Mouse (Mus musculus): ENCODE results near the gene Smpdl3b.
"Not testable (repeated sequence)": the region's sequence is repeated elsewhere in the genome, so short reads cannot be mapped to it uniquely, and the experiment has no call there.

The Smpdl3b gene

GRCm38 (mm10) chr4:132756974-132757373 lies at the start of gene Smpdl3b:
Gene Smpdl3b, minus strand, starts transcription at chr4:132757252.
- in situ Hi-C loops (cut with MboI; ENCODE audit: unreplicated experiment in 2 of 2) = no loop called here

DNA sequence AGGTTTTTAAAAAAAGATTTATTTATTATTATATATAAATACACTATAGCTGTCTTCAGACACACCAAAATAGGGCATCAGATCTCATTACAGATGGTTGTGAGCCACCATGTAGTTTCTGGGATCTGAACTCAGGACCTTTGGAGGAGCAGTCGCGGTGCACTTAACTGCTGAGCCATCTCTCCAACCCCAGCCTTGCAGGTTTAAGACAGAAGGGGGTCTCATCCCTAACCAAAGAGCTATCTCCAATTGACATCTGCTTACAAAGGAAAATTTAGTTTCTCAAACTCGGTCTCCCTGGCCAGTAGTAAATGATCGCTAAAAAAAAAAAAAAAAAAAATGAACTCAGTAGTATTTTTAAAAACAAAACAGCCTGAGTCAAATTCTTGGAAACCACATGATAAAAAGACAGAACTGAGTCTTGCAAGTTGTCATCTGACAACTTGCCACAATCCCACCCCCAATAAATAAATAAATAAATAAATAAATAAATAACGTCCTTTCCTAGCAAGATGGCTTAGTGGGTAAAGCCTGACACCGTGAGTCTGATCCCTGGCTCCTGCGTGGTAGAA lies 49.7 kb upstream of the Smpdl3b start:
- in situ Hi-C loops (cut with MboI; ENCODE audit: unreplicated experiment in 2 of 2) = no loop called here

DNA sequence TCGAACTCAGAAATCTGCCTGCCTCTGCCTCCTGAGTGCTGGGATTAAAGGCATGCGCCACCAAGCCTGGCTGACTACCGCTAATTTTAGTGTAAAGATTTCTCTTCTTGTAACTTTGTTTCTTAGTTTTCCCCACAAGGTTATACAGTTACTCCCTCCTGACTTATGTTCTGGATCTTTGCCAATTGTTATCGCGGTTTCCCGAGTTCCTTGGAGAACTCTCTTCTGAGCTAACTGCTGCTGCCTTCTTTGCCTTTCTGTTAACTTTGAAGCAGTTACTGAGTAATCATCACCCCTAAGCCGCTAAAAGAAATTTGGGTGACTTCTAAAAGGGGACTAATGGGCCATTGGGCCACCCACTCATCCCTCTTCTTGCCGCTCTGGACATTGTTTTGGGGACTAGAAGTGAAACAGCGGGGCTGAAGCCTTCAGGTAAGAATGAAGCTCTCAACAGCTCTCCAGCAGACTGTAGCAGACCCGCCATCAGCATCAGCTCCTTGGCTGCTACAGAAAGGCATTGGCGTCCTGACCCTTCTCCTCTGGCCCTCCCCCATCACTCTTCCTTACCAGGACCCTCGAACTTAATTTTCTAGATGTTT lies 48.6 kb upstream of the Smpdl3b start:
- in situ Hi-C loops (cut with MboI; ENCODE audit: unreplicated experiment in 2 of 2) = no loop called here

DNA sequence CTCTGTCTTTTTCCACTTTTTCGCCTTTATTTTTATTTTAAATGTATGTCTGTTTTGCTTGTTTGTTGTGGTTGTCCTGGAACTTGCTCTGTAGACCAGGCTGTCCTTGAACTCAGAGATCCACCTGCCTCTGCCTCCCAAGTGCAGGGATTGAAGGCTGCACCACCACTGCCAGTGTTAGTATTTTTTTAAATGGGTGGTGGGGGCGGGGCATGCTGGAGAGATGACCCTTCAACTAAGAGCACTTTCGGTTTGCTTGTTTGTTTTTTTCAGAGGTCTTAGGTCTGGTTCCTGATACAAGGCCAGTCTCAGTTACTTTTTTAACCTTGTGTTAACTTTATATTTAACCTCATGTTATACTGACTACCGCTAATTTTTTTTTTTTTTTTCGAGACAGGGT lies 48.1 kb upstream of the Smpdl3b start:
- in situ Hi-C loops (cut with MboI; ENCODE audit: unreplicated experiment in 2 of 2) = no loop called here

DNA sequence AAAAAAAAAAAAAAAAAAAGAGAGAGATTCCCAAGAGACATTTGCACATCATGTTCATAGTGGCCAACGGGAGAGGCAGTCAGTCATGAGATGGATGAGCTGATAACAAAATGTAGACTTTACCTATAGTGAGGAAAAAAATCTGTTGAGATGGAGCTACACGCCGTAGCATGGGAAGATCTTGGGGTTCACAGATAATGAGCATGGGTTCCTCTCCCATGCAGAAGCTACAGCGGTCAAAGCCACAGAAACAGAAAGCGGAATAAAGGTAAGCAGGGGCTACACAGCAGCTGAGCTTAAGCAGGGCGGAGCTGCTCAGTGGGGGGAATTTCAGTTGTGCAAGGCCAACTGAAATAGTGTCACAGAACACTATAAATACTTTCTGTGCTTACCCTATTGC lies 47.3 kb upstream of the Smpdl3b start:
- in situ Hi-C loops (cut with MboI; ENCODE audit: unreplicated experiment in 2 of 2) = no loop called here

DNA sequence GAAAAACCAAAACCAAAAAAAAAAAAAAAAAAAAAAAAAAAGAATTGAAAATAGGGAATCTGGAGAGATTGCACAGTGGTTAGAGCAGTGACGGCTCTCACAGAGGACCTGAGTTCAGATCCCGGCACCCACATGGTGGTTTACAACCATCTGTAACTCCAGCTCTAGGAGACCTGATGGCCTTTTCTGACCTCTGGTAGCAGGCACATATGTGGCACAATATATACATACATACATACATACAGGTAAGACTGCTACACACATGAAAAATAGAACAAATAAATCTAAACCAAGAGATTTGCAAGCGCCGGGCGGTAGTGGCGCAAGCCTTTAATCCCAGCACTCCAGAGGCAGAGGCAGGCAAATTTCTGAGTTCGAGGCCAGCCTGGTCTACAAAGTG lies 46.8 kb upstream of the Smpdl3b start:
- in situ Hi-C loops (cut with MboI; ENCODE audit: unreplicated experiment in 2 of 2) = no loop called here

DNA sequence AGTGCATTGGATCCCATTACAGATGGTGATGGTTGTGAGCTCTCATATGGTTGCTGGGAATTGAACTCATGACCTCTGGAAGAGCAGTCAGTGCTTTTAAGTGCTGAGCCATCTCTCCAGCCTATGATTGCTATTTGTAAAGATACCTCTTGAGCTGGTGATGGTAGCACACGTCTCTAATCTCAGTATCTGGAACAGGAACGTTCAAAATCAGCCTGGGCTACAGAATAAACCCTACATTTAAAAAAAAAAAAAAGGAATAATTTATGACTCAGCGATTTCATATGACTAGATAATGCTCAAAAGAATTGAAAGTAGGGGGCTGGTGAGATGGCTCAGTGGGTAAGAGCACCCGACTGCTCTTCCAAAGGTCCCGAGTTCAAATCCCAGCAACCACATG lies 46.2 kb upstream of the Smpdl3b start:
- in situ Hi-C loops (cut with MboI; ENCODE audit: unreplicated experiment in 2 of 2) = no loop called here

DNA sequence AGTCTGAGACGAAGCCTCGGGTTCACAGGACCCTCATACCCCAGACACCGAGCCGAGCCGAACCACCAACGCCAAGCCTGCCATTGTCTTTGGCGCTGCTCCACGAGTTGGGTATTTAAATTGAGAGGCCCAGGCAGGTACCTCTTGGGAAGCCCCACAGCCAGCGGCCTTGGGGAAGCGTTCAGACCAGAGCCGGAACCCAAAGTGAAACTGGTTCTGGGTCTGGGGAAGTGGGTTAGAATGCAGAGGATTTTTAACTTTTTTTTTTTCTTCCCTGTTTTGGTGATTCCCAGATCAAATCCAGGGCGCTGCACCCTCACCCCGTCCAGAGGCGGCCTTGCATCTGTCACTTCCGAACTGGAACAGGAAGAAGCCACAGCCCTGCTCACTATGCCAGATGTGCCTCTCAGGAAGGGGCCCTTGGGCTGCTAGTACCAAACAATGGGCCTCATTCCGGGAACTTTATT lies 45.2 kb upstream of the Smpdl3b start:
- in situ Hi-C loops (cut with MboI; ENCODE audit: unreplicated experiment in 2 of 2) = no loop called here

DNA sequence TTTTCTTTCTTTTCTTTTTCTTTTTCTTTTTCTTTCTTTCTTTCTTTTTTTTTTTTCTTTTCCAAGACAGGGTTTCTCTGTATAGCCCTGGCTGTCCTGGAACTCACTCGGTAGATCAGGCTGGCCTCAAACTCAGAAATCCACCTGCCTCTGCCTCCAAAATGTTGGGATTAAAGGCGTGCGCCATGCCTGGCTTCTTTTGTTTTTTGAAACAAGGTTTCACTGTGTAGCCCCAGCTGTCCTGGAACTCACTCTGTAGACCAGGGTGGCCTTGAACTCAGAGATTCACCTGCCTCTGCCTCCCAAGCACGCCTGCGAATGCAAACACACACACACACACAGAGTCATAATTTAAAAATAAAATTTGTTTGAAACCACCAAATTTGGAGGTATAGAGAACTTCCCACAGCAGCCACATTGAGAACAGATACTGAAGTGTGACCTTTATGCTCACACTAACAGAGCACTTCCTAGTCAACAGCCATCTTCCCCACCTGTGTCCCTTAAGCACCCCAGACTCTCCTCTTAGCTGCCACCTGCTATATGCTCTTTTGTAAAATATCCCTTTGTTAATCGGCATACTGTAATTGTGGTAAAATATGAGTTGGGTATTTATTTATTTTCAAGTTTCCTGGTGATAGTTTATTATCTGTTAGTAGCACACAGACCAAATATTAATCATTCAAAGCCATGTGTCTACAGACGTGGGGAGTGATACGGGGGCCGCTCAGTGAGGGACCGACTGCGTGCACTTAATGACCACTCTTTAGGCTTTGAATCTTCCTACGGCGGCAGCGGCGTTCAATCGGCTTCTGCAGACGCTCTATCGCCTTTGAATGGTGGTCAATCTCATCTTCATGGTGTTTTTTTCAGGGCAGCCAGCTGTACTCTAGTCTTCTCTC lies 44.4 kb upstream of the Smpdl3b start:
- in situ Hi-C loops (cut with MboI; ENCODE audit: unreplicated experiment in 2 of 2) = no loop called here

DNA sequence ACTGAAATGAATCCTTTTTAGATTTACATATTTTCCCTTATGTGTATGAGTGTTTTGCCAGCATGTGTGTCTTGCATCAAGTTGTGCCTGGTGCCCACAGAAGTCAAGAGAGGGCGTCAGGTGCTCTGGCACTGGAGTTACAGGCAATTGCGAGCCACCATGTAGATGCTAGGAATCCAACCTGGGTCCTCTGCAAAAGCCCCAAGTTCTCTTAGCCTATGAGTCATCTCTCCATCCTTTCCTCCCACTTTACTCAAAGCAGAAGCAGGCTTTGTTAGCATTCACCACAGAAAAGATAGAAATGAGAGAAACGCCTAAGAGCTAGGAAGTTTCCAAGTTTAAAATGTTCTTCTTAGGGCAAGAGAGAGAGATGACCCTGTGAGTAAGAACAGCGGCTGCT lies 42.8 kb upstream of the Smpdl3b start:
- in situ Hi-C loops (cut with MboI; ENCODE audit: unreplicated experiment in 2 of 2) = no loop called here

DNA sequence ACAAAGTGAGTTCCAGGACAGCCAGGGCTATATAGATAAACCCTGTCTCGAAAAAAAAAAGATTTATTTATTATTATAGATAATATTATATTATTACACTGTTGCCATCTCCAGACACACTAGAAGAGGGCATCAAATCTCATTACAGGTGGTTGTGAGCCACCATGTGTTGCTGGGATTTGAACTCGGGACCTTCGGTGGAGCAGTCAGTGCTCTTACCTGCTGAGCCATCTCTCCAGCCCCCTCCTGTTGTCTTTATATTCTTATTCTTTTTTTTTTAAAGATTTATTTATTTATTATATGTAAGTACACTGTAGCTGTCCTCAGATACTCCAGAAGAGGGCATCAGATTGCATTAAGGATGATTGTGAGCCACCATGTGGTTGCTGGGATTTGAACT lies 41.6 kb upstream of the Smpdl3b start:
- in situ Hi-C loops (cut with MboI; ENCODE audit: unreplicated experiment in 2 of 2) = not testable (repeated sequence)

DNA sequence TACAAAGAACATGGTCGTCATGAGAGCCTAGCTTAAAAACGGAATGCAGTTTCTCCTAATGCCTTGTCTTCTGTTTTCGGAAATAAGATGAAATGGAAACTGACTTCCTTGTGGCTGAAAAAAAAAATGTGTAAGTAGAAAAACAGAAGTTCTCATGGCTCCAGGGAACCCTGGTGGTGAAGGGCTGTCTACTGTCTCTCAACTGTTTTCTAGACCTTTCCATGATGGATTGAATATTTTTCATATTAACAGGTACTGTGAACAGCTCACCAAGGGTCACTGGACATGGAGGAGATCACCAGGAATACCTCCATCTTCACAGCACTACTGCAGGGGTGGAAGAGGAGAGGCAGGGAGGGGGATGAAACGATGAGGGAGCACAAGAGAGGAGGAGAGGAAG lies 41.0 kb upstream of the Smpdl3b start:
- in situ Hi-C loops (cut with MboI; ENCODE audit: unreplicated experiment in 2 of 2) = no loop called here

GRCm38 (mm10) chr4:132797461-132797860 lies 40.4 kb upstream of the Smpdl3b start:
- in situ Hi-C loops (cut with MboI; ENCODE audit: unreplicated experiment in 2 of 2) = no loop called here

DNA sequence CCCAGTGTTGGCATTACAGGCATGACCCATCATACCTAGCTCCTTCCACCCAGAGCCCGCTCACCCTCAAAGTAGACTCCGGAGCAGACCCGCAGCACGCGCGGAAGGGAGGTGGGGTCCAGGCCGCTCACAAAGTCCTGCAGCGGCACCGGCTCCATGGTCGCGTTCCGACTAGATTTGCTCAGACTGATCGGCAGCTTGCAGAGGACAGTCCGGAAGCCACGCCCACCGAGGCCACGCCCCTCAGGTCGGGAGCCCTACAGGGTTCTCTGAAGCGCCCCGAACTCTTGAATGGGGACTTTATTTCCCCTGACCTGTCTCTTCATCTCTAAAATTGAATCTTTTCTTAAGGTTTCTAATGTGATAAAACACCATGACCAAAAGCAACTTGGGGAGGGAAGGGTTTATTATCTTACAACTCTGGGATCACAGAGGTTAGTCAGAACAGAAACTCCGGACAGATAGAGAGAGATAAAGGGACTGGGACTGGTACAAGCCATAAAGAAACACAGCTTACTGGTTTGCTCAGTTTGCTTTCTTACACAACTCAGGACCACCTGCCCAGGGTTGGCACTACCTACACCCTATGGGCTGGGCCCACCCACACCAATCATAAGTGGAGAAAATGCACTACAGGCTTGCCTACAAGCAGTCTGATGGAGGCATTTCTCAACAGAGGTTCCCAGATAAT lies 39.3 kb upstream of the Smpdl3b start, which contains the start of gene Themis2:
Gene Themis2 (minus strand): TSS at position 192 of the 691 bp plus-strand sequence.
- in situ Hi-C loops (cut with MboI; ENCODE audit: unreplicated experiment in 2 of 2) = no loop called here

DNA sequence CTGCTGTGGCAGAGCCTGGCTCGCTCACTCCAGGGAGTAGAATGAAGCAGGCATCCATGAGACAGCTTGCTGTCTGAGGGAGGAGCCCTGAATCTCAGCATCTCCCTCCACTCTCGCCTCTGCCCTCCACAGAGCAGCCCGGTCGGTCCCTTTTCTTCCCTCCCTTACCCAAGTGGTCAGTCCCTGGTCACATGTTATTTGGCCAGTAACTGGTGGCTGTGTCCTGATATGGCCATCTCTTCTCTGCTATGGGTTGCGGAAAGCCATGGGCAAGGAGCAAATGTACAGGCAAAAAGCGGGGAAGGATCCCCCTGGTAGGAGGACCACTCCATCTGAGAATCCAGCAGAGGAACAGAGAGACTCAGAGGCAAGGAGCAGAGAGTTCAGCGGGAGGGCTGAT lies 38.1 kb upstream of the Smpdl3b start:
- in situ Hi-C loops (cut with MboI; ENCODE audit: unreplicated experiment in 2 of 2) = no loop called here

- in situ Hi-C loops (cut with MboI; ENCODE audit: unreplicated experiment in 2 of 2) = no loop called here
These were observed 37.7 kb upstream of the Smpdl3b start for GRCm38 (mm10) chr4:132794760-132795159.

DNA sequence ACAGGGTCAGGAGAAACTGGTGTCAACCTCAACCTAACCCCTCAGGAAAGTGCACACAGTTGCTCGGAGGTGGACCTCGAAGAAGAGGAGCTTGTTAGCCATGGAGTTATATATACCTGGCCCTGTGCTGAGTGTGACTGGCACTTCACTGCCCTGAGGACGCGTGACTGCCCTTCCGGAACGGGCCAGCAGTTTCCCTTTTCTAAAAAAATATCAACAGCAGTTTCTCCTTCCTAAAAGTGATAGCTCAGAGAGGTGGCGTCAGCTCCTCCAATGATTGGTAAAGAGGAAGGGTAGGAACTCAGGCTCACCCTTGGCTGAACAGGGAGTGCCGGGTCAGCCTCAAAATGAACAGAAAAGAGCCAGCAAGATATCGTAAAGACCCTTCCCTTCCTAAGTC lies 37.0 kb upstream of the Smpdl3b start:
- in situ Hi-C loops (cut with MboI; ENCODE audit: unreplicated experiment in 2 of 2) = no loop called here

GRCm38 (mm10) chr4:132793322-132794004 lies 36.4 kb upstream of the Smpdl3b start:
- in situ Hi-C loops (cut with MboI; ENCODE audit: unreplicated experiment in 2 of 2) = not testable (repeated sequence)

GRCm38 (mm10) chr4:132789731-132790130 lies 32.7 kb upstream of the Smpdl3b start:
- in situ Hi-C loops (cut with MboI; ENCODE audit: unreplicated experiment in 2 of 2) = no loop called here

DNA sequence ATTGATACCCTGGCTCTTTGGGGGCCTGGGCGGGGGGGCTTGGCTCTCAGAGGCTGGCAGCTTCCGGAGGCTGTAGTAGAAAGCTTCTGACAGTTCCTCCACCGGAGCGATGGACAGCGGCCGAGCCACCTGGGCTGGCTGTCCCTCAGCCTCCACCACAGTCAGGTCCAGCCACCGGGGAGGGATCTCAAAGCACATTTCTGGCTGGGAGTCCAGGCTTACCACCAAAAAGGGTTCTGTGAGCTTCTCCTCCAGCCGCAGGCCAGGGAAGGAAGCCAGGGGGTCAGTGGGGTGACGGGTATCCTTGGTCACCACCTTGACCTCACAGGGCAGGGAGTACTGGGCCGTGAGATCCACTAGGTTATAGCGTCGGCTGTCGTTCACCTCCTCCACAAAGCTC lies 28.2 kb upstream of the Smpdl3b start:
- in situ Hi-C loops (cut with MboI; ENCODE audit: unreplicated experiment in 2 of 2) = no loop called here

Data from v-Abl transformed pro-B cells (cell line).